ENCODE assay signal across 16 mouse cellular contexts in the genomic region with DNA sequence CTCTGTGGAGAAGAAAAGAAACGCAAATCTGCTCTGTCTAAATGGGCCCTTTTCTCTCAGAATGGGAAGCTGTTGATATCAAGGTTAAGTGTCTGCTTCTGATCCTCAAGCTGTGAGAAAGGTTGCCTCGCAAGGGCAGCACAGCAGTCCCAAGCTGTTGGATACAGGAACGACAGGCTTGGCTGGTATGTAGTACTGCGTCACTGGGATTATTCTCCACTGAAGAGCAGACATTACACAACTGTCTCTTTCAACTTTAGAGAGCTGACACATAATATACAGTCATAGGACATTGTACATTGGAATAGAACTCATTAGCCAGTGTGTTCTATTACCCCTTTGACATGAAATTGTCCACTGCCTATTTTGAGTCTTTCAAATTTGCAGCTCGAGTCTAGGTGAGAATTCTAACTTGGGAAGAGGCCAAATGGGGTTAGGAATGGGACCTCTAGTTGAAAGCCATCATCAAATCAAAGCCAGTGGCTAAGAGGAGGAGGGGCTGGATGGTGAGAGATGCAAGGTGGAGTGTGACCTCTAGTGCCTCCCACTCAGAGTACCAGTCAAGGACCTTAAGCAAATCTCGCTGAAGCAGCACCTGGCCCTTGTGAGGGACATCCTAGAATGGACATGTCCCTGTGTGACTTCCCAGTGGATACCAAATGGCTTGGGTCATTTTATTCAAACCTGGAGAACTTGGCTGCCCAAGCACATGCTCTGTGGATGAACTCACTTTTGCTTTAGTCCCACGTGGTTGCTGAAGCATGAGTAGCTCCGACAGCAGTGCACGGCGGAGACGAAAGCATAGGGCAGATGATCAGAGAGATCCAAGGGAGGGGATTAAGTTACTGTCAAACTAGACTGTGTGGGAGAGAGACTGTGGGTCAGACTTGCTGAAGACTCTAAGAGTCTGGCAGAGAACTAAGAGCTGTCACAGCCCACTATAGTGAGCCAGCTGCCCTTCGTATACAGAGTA. TPM values are rescaled to one million over a fixed set of nuclear protein-coding genes. Genes with fewer than 3 reads are reported as not detected.
DNase-seq lines count a peak whose midpoint lies in the region; ATAC-seq and TF ChIP-seq lines count a peak whose summit lies in the region.
"Had no signal": no experiment of that assay in that cellular context is flagged by ENCODE, and none has a peak within 500 bp of the region (broad histone marks: within the 10 kb centered on the region; RNA-seq: fewer than 3 reads in every experiment).

No protein-coding gene starts in this region.

- no peak for ATAC-seq in midbrain, postnatal 0 days (ENCODE audit: low FRiP score)
- ATAC-seq in forebrain, embryonic 13.5 days: no peak
- ATAC-seq: midbrain, embryonic 15.5 days had no signal

- peak; percentile 44 to 47 for DNase-seq in heart, postnatal 10 days
- no peak for DNase-seq in heart, embryonic 10.5 days (ENCODE audit: low spot score)
- peak; percentile 57 for DNase-seq in gastrocnemius, adult 2 months
- DNase-seq in kidney, adult 2 months: peak; percentile 43
- DNase-seq in lung, postnatal 36 days: peak; percentile 14
- no peak for DNase-seq in midbrain, postnatal 0 days (ENCODE audit: low spot score)
- no peak for DNase-seq in ovary, adult 18-20 months (ENCODE audit: low spot score)
- DNase-seq: cerebellum, adult 18-20 months; embryo, embryonic 11 days; liver; retina, postnatal 1 day; thymus, adult 2 months had no signal

- no peak overlapping the region for H3K9ac ChIP-seq in midbrain, postnatal 0 days (replicated peaks; ENCODE audit: low read length, poor library complexity, severe bottlenecking)
- H3K9ac ChIP-seq in forebrain, embryonic 13.5 days: no peak overlapping the region
- H3K9ac ChIP-seq: hindbrain, embryonic 13.5 days; midbrain, embryonic 15.5 days; neural tube, embryonic 13.5 days had no signal

- TF ChIP-seq POLR2A in kidney, adult 2 months (IDR thresholded peaks at IDR 0.05; ENCODE audit: low read depth, low read length): no peak

- no peak for TF ChIP-seq CTCF in gastrocnemius, adult 2 months (IDR thresholded peaks at IDR 0.05)
- no peak for TF ChIP-seq CTCF in kidney, adult 2 months (conservative IDR thresholded peaks at IDR 0.05; ENCODE audit: insufficient read depth, insufficient read length, low read depth, low read length)
- no peak for TF ChIP-seq CTCF in midbrain, postnatal 0 days (IDR thresholded peaks at IDR 0.05)

- H3K4me2 ChIP-seq in midbrain, postnatal 0 days (ENCODE audit: low read depth, low read length, poor library complexity, severe bottlenecking): no peak overlapping the region
- H3K4me2 ChIP-seq in forebrain, embryonic 13.5 days: no peak overlapping the region
- H3K4me2 ChIP-seq: hindbrain, embryonic 13.5 days; midbrain, embryonic 15.5 days; neural tube, embryonic 13.5 days had no signal

- H3K36me3 ChIP-seq in heart, embryonic 10.5 days: no peaks in the 10 kb centered on the region
- H3K36me3 ChIP-seq in kidney, adult 2 months (ENCODE audit: control insufficient read depth, insufficient read depth, low read length): no peaks in the 10 kb centered on the region
- no peaks in the 10 kb centered on the region for H3K36me3 ChIP-seq in midbrain, postnatal 0 days (ENCODE audit: insufficient read depth, low read length)
- no peaks in the 10 kb centered on the region for H3K36me3 ChIP-seq in forebrain, embryonic 13.5 days (ENCODE audit: poor library complexity, severe bottlenecking)
- H3K36me3 ChIP-seq: hindbrain, embryonic 13.5 days; midbrain, embryonic 15.5 days; neural tube, embryonic 13.5 days had no signal

- no peak overlapping the region for H3K27ac ChIP-seq in heart, embryonic 10.5 days
- peak overlapping the region; percentile 74 for H3K27ac ChIP-seq in gastrocnemius, adult 2 months
- H3K27ac ChIP-seq in kidney, adult 2 months (ENCODE audit: insufficient read depth, low read depth, low read length): no peak overlapping the region
- no peak overlapping the region for H3K27ac ChIP-seq in midbrain, postnatal 0 days (ENCODE audit: low read depth, low read length)
- H3K27ac ChIP-seq in forebrain, embryonic 13.5 days: no peak overlapping the region
- H3K27ac ChIP-seq: hindbrain, embryonic 13.5 days; midbrain, embryonic 15.5 days; neural tube, embryonic 13.5 days had no signal

- intact Hi-C loops in heart, postnatal 10 days (cut with DNase I): no loop called here
- intact Hi-C loops in gastrocnemius, adult 2 months (cut with DNase I): loop anchor here (5.0 kb wide), 1 partner anchor 40 kb away; no protein-coding TSS in a partner anchor

- H3K4me1 ChIP-seq in heart, embryonic 10.5 days: no peaks in the 10 kb centered on the region
- H3K4me1 ChIP-seq in kidney, adult 2 months (ENCODE audit: control insufficient read depth, insufficient read depth, low read length): no peaks in the 10 kb centered on the region
- no peaks in the 10 kb centered on the region for H3K4me1 ChIP-seq in midbrain, postnatal 0 days (ENCODE audit: insufficient read depth, low read length)
- H3K4me1 ChIP-seq in forebrain, embryonic 13.5 days: no peaks in the 10 kb centered on the region
- H3K4me1 ChIP-seq: hindbrain, embryonic 13.5 days; midbrain, embryonic 15.5 days; neural tube, embryonic 13.5 days had no signal

- H3K9me3 ChIP-seq in heart, embryonic 10.5 days: no peaks in the 10 kb centered on the region
- H3K9me3 ChIP-seq in midbrain, postnatal 0 days (ENCODE audit: low read length): no peaks in the 10 kb centered on the region
- no peaks in the 10 kb centered on the region for H3K9me3 ChIP-seq in forebrain, embryonic 13.5 days (replicated peaks)
- H3K9me3 ChIP-seq: hindbrain, embryonic 13.5 days; midbrain, embryonic 15.5 days; neural tube, embryonic 13.5 days had no signal

- H3K27me3 ChIP-seq in heart, embryonic 10.5 days (ENCODE audit: insufficient read depth, poor library complexity, severe bottlenecking): no peaks in the 10 kb centered on the region
- no peaks in the 10 kb centered on the region for H3K27me3 ChIP-seq in kidney, adult 2 months (replicated peaks; ENCODE audit: control insufficient read depth, insufficient read depth, low read length)
- no peaks in the 10 kb centered on the region for H3K27me3 ChIP-seq in midbrain, postnatal 0 days (ENCODE audit: insufficient read depth, low read length)
- no peaks in the 10 kb centered on the region for H3K27me3 ChIP-seq in forebrain, embryonic 13.5 days
- H3K27me3 ChIP-seq: hindbrain, embryonic 13.5 days; midbrain, embryonic 15.5 days; neural tube, embryonic 13.5 days had no signal

- no peak overlapping the region for H3K4me3 ChIP-seq in heart, embryonic 10.5 days
- H3K4me3 ChIP-seq in gastrocnemius, adult 2 months: 0 out of 2 replicates have a peak overlapping the region, but pooled peaks have one; percentile 9
- no peak overlapping the region for H3K4me3 ChIP-seq in kidney, adult 2 months (ENCODE audit: insufficient read depth, low read depth, low read length)
- no peak overlapping the region for H3K4me3 ChIP-seq in midbrain, postnatal 0 days (ENCODE audit: low read depth, low read length)
- H3K4me3 ChIP-seq in forebrain, embryonic 13.5 days: no peak overlapping the region
- H3K4me3 ChIP-seq: hindbrain, embryonic 13.5 days; midbrain, embryonic 15.5 days; neural tube, embryonic 13.5 days had no signal

- 74% methylated on average over 12 of the region's 12 CpGs for WGBS in heart, embryonic 10.5 days
- WGBS in kidney, adult 2 months: 49% methylated on average over 12 of the region's 12 CpGs
- 73% methylated on average over 12 of the region's 12 CpGs for WGBS in midbrain, postnatal 0 days
- WGBS in forebrain, embryonic 13.5 days: 82% methylated on average over 12 of the region's 12 CpGs

RNA-seq across cellular contexts. Expression of a gene that starts 33.6 kb away (rescaled TPM):
- 10 to 100 TPM; 31.3 to 35.6 TPM for total RNA-seq in heart, postnatal 10 days (2021)
- polyA plus RNA-seq in heart, embryonic 10.5 days (2016; fragmentation: Nextera tagmentation; extraction: Ambion mirVana): 4.6 and 6.1 TPM in 2 replicates
- 10 to 100 TPM; 64.8 to 71.7 TPM for total RNA-seq in gastrocnemius, adult 2 months (2021)
- 8.3 and 9.9 TPM in 2 replicates for polyA plus RNA-seq in kidney, adult 2 months (2012; rRNA removed)
- 14.2 and 18.2 TPM in 2 replicates for total RNA-seq in midbrain, postnatal 0 days (2014; rRNA removed)
- polyA plus RNA-seq in midbrain, postnatal 0 days (2015; fragmentation: Nextera tagmentation; extraction: Ambion mirVana): 3.0 and 3.6 TPM in 2 replicates
- 4.4 and 5.1 TPM in 2 replicates for polyA plus RNA-seq in forebrain, embryonic 13.5 days (2015; fragmentation: Nextera tagmentation; extraction: Ambion mirVana)

RNA-seq across cellular contexts. Expression of a gene that starts 54.5 kb away (rescaled TPM):
- total RNA-seq in heart, postnatal 10 days (2021): 10 to 100 TPM in 1 of 2 experiments, 1 to 10 TPM in 1; 8.1 to 16.1 TPM
- polyA plus RNA-seq in heart, embryonic 10.5 days (2016; fragmentation: Nextera tagmentation; extraction: Ambion mirVana): 1.3 and 2.7 TPM in 2 replicates
- 10 to 100 TPM in 1 of 2 experiments, 1 to 10 TPM in 1; 1.5 to 14.6 TPM for total RNA-seq in gastrocnemius, adult 2 months (2021)
- 0.83 and 1.7 TPM in 2 replicates for polyA plus RNA-seq in kidney, adult 2 months (2012; rRNA removed)
- 2.9 and 3.0 TPM in 2 replicates for total RNA-seq in midbrain, postnatal 0 days (2014; rRNA removed)
- 1.2 and 1.9 TPM in 2 replicates for polyA plus RNA-seq in midbrain, postnatal 0 days (2015; fragmentation: Nextera tagmentation; extraction: Ambion mirVana)
- polyA plus RNA-seq in forebrain, embryonic 13.5 days (2015; fragmentation: Nextera tagmentation; extraction: Ambion mirVana): 0.40 and 0.65 TPM in 2 replicates

Comparison
In these comparisons a context has a peak if more than half of its experiments do, and no peak if none do; other contexts are left out.
1. DNase-seq: peak in heart, postnatal 10 days (2 of 2), gastrocnemius, adult 2 months (single experiment), kidney, adult 2 months (single experiment) and lung, postnatal 36 days (single experiment); none in heart, embryonic 10.5 days (single experiment), midbrain, postnatal 0 days (single experiment) and ovary, adult 18-20 months (single experiment).